Mouse (Mus musculus): Measurements from ENCODE around the gene Dph1. TPM values are rescaled to one million over a fixed set of nuclear protein-coding genes. Genes with fewer than 3 reads are reported as not detected.

Gene Dph1
- polyA plus RNA-seq, 1 experiment from 2014 or later, result 17.3 TPM

MicroRNA genes within 50 kb of the gene (microRNA counts, 519-probe panel; counts per million panel counts)
- microRNA mmu-miR-132, result 3,069 counts per million, percentile 12 among the panel's probes with 10 or more counts
- not detected for microRNA mmu-miR-212

Small RNA genes within 50 kb of the gene (microRNA-seq; reads per million reads assigned to microRNA genes)
- 151 reads per million, percentile 58 among the genes with 10 or more reads in this experiment for gene Mir132
- gene Mir212, result 14.0 reads per million, percentile 33 among the genes with 10 or more reads in this experiment

Other genes with a start within 250 kb of the Dph1 start
- gene Hic1, start 21.7 kb downstream of the Dph1 start, polyA plus RNA-seq (2014; fragmentation: Nextera tagmentation; extraction: Ambion mirVana), result 0.34 and 0.57 TPM in 2 replicates
- 28.5 and 29.8 TPM in 2 replicates for gene Ovca2, start 12.4 kb downstream of the Dph1 start, polyA plus RNA-seq (2014; fragmentation: Nextera tagmentation; extraction: Ambion mirVana)
- gene Rtn4rl1, start 2.5 kb upstream of the Dph1 start, polyA plus RNA-seq (2014; fragmentation: Nextera tagmentation; extraction: Ambion mirVana), result 4.6 TPM in 2 replicates
- 124 and 126 TPM in 2 replicates for gene Rpa1, start 157.1 kb upstream of the Dph1 start, polyA plus RNA-seq (2014; fragmentation: Nextera tagmentation; extraction: Ambion mirVana)
- 11.6 and 13.1 TPM in 2 replicates for gene Smyd4, start 157.2 kb upstream of the Dph1 start, polyA plus RNA-seq (2014; fragmentation: Nextera tagmentation; extraction: Ambion mirVana)
- 56.2 and 58.2 TPM in 2 replicates for gene Serpinf1, start 231.5 kb upstream of the Dph1 start, polyA plus RNA-seq (2014; fragmentation: Nextera tagmentation; extraction: Ambion mirVana)
- not detected in 2 replicates for gene Serpinf2, start 248.3 kb upstream of the Dph1 start, polyA plus RNA-seq (2014; fragmentation: Nextera tagmentation; extraction: Ambion mirVana)